Mouse (Mus musculus): Measurements from ENCODE around the gene Fbxo6. TPM values are rescaled to one million over a fixed set of nuclear protein-coding genes. Genes with fewer than 3 reads are reported as not detected.

The Fbxo6 gene
- polyA plus RNA-seq, 1 experiment = 89.7 TPM

GRCm38 (mm10) chr4:148143721-148144120 lies 8.2 kb downstream of the Fbxo6 start:
- Histone ChIP-seq H3K4me3 (no peak overlapping the region), H3K79me2 (ENCODE audit: control insufficient read depth, insufficient read depth) (no peaks in the 10 kb centered on the region), H3K27me3 (ENCODE audit: control insufficient read depth, insufficient read depth, insufficient read length) (no peaks in the 10 kb centered on the region), H3ac (ENCODE audit: control insufficient read depth, insufficient read length) (no peak overlapping the region), H3K4me2 (ENCODE audit: low read depth) (no peak overlapping the region), H3K36me3 (ENCODE audit: control insufficient read depth, insufficient read depth) (no peaks in the 10 kb centered on the region)
- TF ChIP-seq MAX (IDR thresholded peaks at IDR 0.05; ENCODE audit: low read depth) = no peak
- TF ChIP-seq POLR2A (IDR thresholded peaks at IDR 0.05; ENCODE audit: insufficient read length, low read depth) = no peak
- TF ChIP-seq USF1 (IDR thresholded peaks at IDR 0.05; ENCODE audit: low read depth) = no peak
- no peak for TF ChIP-seq POLR2AphosphoS2 (IDR thresholded peaks at IDR 0.05; ENCODE audit: insufficient read length, low read depth)
- no peak for TF ChIP-seq REST (IDR thresholded peaks at IDR 0.05; ENCODE audit: insufficient read depth, insufficient read length)
- TF ChIP-seq CEBPB (IDR thresholded peaks at IDR 0.05; ENCODE audit: insufficient read depth, poor library complexity, severe bottlenecking) = no peak
- no peak for TF ChIP-seq SRF (IDR thresholded peaks at IDR 0.05; ENCODE audit: control insufficient read depth, insufficient read length, low read depth)
- no peak for TF ChIP-seq MYOD1 (IDR thresholded peaks at IDR 0.05; ENCODE audit: control insufficient read depth in 1 of 3, insufficient read length in 2 of 3, low read depth in 2 of 3)
- no peak for TF ChIP-seq TCF3 (IDR thresholded peaks at IDR 0.05; ENCODE audit: insufficient read length, low read depth)
- TF ChIP-seq TCF12 (IDR thresholded peaks at IDR 0.05; ENCODE audit: insufficient read depth, poor library complexity, severe bottlenecking) = no peak
- TF ChIP-seq E2F4 (IDR thresholded peaks at IDR 0.05; ENCODE audit: insufficient read depth) = no peak
- TF ChIP-seq MYOG (IDR thresholded peaks at IDR 0.05; ENCODE audit: control insufficient read depth in 1 of 3, insufficient read depth in 1 of 3, insufficient read length in 2 of 3, low read depth in 2 of 3) = no peak

GRCm38 (mm10) chr4:148140098-148141011 lies 11.6 kb downstream of the Fbxo6 start:
- peak overlapping the region; percentile 76 for H3K4me3 ChIP-seq
- H3K36me3 ChIP-seq (ENCODE audit: control insufficient read depth, insufficient read depth) = no peaks in the 10 kb centered on the region
- H3K79me2 ChIP-seq (ENCODE audit: control insufficient read depth, insufficient read depth) = no peaks in the 10 kb centered on the region
- H3ac ChIP-seq (ENCODE audit: control insufficient read depth, insufficient read length) = no peak overlapping the region
- peak overlapping the region; percentile 91 for H3K4me2 ChIP-seq (ENCODE audit: low read depth)
- peaks cover 5% of the 10 kb centered on the region for H3K27me3 ChIP-seq (ENCODE audit: control insufficient read depth, insufficient read depth, insufficient read length)
- TF ChIP-seq TCF3 (IDR thresholded peaks at IDR 0.05; ENCODE audit: insufficient read length, low read depth) (no peak), CEBPB (IDR thresholded peaks at IDR 0.05; ENCODE audit: insufficient read depth, poor library complexity, severe bottlenecking) (no peak), POLR2A (IDR thresholded peaks at IDR 0.05; ENCODE audit: insufficient read length, low read depth) (peak; percentile 73), REST (IDR thresholded peaks at IDR 0.05; ENCODE audit: insufficient read depth, insufficient read length) (no peak), MYOG (IDR thresholded peaks at IDR 0.05; ENCODE audit: control insufficient read depth in 1 of 3, insufficient read depth in 1 of 3, insufficient read length in 2 of 3, low read depth in 2 of 3) (no peak), POLR2AphosphoS2 (IDR thresholded peaks at IDR 0.05; ENCODE audit: insufficient read length, low read depth) (peak; percentile 32), MYOD1 (IDR thresholded peaks at IDR 0.05; ENCODE audit: control insufficient read depth in 1 of 3, insufficient read length in 2 of 3, low read depth in 2 of 3) (no peak)

- H3ac ChIP-seq (ENCODE audit: control insufficient read depth, insufficient read length) = no peak overlapping the region
- no peaks in the 10 kb centered on the region for H3K36me3 ChIP-seq (ENCODE audit: control insufficient read depth, insufficient read depth)
- TF ChIP-seq POLR2AphosphoS2 (IDR thresholded peaks at IDR 0.05; ENCODE audit: insufficient read length, low read depth) = no peak
- TF ChIP-seq REST (IDR thresholded peaks at IDR 0.05; ENCODE audit: insufficient read depth, insufficient read length) = no peak
- no peak for TF ChIP-seq E2F4 (IDR thresholded peaks at IDR 0.05; ENCODE audit: insufficient read depth)
- no peak for TF ChIP-seq MYOD1 (IDR thresholded peaks at IDR 0.05; ENCODE audit: control insufficient read depth in 1 of 3, insufficient read length in 2 of 3, low read depth in 2 of 3)
- no peak for TF ChIP-seq SRF (IDR thresholded peaks at IDR 0.05; ENCODE audit: control insufficient read depth, insufficient read length, low read depth)
- TF ChIP-seq USF1 (IDR thresholded peaks at IDR 0.05; ENCODE audit: low read depth) = no peak
- no peak for TF ChIP-seq TCF12 (IDR thresholded peaks at IDR 0.05; ENCODE audit: insufficient read depth, poor library complexity, severe bottlenecking)
- TF ChIP-seq TCF3 (IDR thresholded peaks at IDR 0.05; ENCODE audit: insufficient read length, low read depth) = no peak
- no peak for TF ChIP-seq CEBPB (IDR thresholded peaks at IDR 0.05; ENCODE audit: insufficient read depth, poor library complexity, severe bottlenecking)
- TF ChIP-seq MYOG (IDR thresholded peaks at IDR 0.05; ENCODE audit: control insufficient read depth in 1 of 3, insufficient read depth in 1 of 3, insufficient read length in 2 of 3, low read depth in 2 of 3) = no peak
- H3K79me2 ChIP-seq (ENCODE audit: control insufficient read depth, insufficient read depth) = no peaks in the 10 kb centered on the region
- H3K4me2 ChIP-seq (ENCODE audit: low read depth) = peak overlapping the region; percentile 91
- H3K27me3 ChIP-seq (ENCODE audit: control insufficient read depth, insufficient read depth, insufficient read length) = peaks cover 9% of the 10 kb centered on the region
- peak overlapping the region; percentile 76 for H3K4me3 ChIP-seq
These were observed 12.2 kb downstream of the Fbxo6 start for GRCm38 (mm10) chr4:148139767-148140097.

GRCm38 (mm10) chr4:148137503-148137902 lies 14.4 kb downstream of the Fbxo6 start:
- Histone ChIP-seq H3K4me2 (ENCODE audit: low read depth) (no peak overlapping the region), H3K4me3 (no peak overlapping the region), H3K27me3 (ENCODE audit: control insufficient read depth, insufficient read depth, insufficient read length) (peaks cover 13% of the 10 kb centered on the region), H3K36me3 (ENCODE audit: control insufficient read depth, insufficient read depth) (no peaks in the 10 kb centered on the region), H3K79me2 (ENCODE audit: control insufficient read depth, insufficient read depth) (no peaks in the 10 kb centered on the region), H3ac (ENCODE audit: control insufficient read depth, insufficient read length) (no peak overlapping the region)
- TF ChIP-seq REST (IDR thresholded peaks at IDR 0.05; ENCODE audit: insufficient read depth, insufficient read length) (no peak), MAX (IDR thresholded peaks at IDR 0.05; ENCODE audit: low read depth) (no peak), POLR2AphosphoS2 (IDR thresholded peaks at IDR 0.05; ENCODE audit: insufficient read length, low read depth) (no peak), SRF (IDR thresholded peaks at IDR 0.05; ENCODE audit: control insufficient read depth, insufficient read length, low read depth) (no peak), E2F4 (IDR thresholded peaks at IDR 0.05; ENCODE audit: insufficient read depth) (no peak), MYOD1 (IDR thresholded peaks at IDR 0.05; ENCODE audit: control insufficient read depth in 1 of 3, insufficient read length in 2 of 3, low read depth in 2 of 3) (no peak), POLR2A (IDR thresholded peaks at IDR 0.05; ENCODE audit: insufficient read length, low read depth) (no peak), CEBPB (IDR thresholded peaks at IDR 0.05; ENCODE audit: insufficient read depth, poor library complexity, severe bottlenecking) (no peak), USF1 (IDR thresholded peaks at IDR 0.05; ENCODE audit: low read depth) (no peak), TCF12 (IDR thresholded peaks at IDR 0.05; ENCODE audit: insufficient read depth, poor library complexity, severe bottlenecking) (no peak)

Data from myocyte (in vitro differentiated cells).